Comparison of ENCODE assay signal across 17 mouse cellular contexts in genomic region chr7:35738871-35739270, GRCm38 (mm10).
"Had no signal": no experiment of that assay in that cellular context is flagged by ENCODE, and none has a peak within 500 bp of the region (broad histone marks: within the 10 kb centered on the region; RNA-seq: fewer than 3 reads in every experiment).

No protein-coding gene starts in this region.

- H3K27me3 ChIP-seq: lung, embryonic 15.5 days; megakaryocyte, embryonic 14.5 days; midbrain, embryonic 13.5 days; midbrain, embryonic 15.5 days; neural tube, embryonic 12.5 days; stomach, embryonic 15.5 days had no signal

- H3K4me3 ChIP-seq: lung, embryonic 15.5 days; megakaryocyte, embryonic 14.5 days; midbrain, embryonic 13.5 days; midbrain, embryonic 15.5 days; neural tube, embryonic 12.5 days; stomach, embryonic 15.5 days had no signal

- DNase-seq: lung, adult 2 months; lung, postnatal 14 days; lung, postnatal 36 days; right cerebral cortex, postnatal 14 days; thymus, adult 2 months; thymus, postnatal 25 days; thymus, postnatal 4 days had no signal

- H3K4me2 ChIP-seq: lung, embryonic 15.5 days; midbrain, embryonic 11.5 days; midbrain, embryonic 13.5 days; midbrain, embryonic 15.5 days; neural tube, embryonic 12.5 days; stomach, embryonic 15.5 days had no signal

- H3K36me3 ChIP-seq: stomach, embryonic 15.5 days had no signal

- H3K9ac ChIP-seq: lung, embryonic 15.5 days; midbrain, embryonic 13.5 days; midbrain, embryonic 15.5 days; neural tube, embryonic 12.5 days; stomach, embryonic 15.5 days had no signal

- H3K27ac ChIP-seq: lung, embryonic 15.5 days; macrophage; midbrain, embryonic 13.5 days; midbrain, embryonic 15.5 days; neural tube, embryonic 12.5 days; stomach, embryonic 15.5 days; stomach, postnatal 0 days had no signal

- ATAC-seq: lung, postnatal 0 days; midbrain, embryonic 13.5 days; midbrain, embryonic 15.5 days had no signal

- H3K4me1 ChIP-seq: midbrain, embryonic 15.5 days; stomach, embryonic 15.5 days had no signal

- H3K9me3 ChIP-seq: lung, embryonic 15.5 days; midbrain, embryonic 13.5 days; midbrain, embryonic 15.5 days; stomach, embryonic 15.5 days had no signal
